Mouse (Mus musculus) brown adipose tissue, adult 24 weeks (tissue): ENCODE data around the gene Wscd1. TPM values are rescaled to one million over a fixed set of nuclear protein-coding genes. Genes with fewer than 3 reads are reported as not detected.

Experiments used
- H3K27ac ChIP-seq: fragments of 200-500 bp; replicated peaks from 2 replicates; pipeline ENCODE4 v1.5.1; 2012; ENCODE audit warnings: low read depth, mild to moderate bottlenecking, low read length
- H3K4me1 ChIP-seq: fragments of 200-500 bp; 2 replicates; pipeline ENCODE4 v1.6.1; 2012; ENCODE audit warnings: low read length, mixed read lengths; ENCODE audit not compliant: control insufficient read depth, insufficient read depth, insufficient read length
- H3K4me3 ChIP-seq: fragments of 200-500 bp; 2 replicates; pipeline ENCODE4 v1.5.1; 2012; ENCODE audit warnings: low read depth, mild to moderate bottlenecking, low read length, moderate library complexity; ENCODE audit not compliant: insufficient read depth
- polyA plus RNA-seq: library from polyadenylated mRNA; stranded (reverse); fragments of >200 nt; gene quantifications from 2 replicates; pipeline ENCODE4 v1.2.4, GENCODE M21; 2012; ENCODE audit not compliant: missing spikeins, insufficient read depth, insufficient read length

The Wscd1 gene
- polyA plus RNA-seq, 1 experiment: 1.0 TPM

DNA sequence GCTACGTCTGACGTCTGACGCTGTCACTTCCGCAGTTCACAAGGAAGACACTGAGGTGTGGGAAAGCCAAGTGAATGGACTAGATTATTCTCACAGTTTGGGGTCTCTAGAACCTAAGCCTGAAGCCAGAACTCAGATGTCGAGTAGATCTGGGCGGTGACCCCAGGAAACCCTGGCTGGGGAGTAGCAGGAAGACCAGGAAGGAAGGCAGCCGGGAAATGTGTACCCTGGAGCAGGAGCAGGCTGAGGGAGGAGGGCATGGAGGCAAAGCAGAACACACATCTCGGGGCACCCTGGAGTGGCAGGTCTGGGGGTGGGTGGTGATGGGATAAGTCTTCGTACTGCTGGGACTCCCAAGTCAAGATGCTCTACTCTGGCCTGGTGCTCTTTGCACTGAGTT is 11.3 kb downstream of the Wscd1 start:
- no peak overlapping the region for H3K4me3 ChIP-seq
- H3K27ac ChIP-seq: peak overlapping the region; percentile 56; the same call in 1 of the 2 replicates
- H3K4me1 ChIP-seq: peaks cover 14% of the 10 kb centered on the region

DNA sequence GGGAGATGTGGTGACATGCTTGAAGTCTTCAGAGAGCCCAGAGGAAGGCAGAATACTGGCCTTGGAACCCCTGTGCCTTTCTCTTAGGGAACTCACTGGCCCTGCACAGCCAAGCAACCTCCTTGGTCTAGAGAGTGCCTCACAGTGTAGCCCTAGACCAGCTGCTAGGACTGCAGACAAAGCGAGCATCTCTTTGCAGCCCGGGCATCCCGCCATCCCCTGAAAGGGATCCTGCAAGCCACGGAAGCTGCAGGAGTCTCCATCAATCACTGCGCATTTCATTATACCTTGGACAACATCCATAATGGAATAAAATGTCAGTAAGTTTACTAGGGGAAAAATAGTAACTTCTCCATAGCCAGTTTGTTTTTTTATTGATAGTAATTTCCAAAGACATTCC is 13.4 kb downstream of the Wscd1 start:
- Histone ChIP-seq H3K27ac (no peak overlapping the region), H3K4me3 (no peak overlapping the region), H3K4me1 (peaks cover 13% of the 10 kb centered on the region)

DNA sequence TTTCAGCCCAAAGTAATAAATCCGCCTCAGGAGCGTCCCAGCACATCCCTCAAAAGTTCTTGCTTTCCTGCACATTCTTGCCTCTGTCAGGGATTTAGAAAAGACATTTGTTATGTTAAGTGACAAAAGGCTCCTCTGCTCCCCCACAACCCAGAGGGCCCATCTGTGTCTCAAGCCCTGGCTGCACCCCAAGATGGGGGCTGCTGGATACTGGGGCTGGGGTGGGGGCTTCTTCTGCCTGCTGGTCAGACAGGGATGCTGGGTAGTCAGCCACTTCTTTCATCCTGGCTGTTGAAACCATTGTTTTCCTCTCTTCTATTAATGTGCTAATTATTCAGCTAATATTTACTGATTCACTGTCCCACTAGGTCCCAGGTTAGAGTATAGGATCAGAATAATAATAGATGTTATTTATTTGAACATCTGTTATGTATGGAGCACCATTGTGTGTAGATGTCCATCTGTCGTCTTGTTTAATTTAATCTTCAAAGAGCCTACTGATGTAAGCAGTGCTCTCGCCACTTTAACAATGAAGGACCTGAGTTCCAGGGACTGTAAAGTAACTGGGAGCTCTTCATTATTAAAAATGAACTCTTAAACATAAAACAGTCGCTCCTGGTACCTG is 14.0 kb downstream of the Wscd1 start:
- Histone ChIP-seq H3K27ac (no peak overlapping the region), H3K4me1 (peaks cover 13% of the 10 kb centered on the region), H3K4me3 (no peak overlapping the region)

- Histone ChIP-seq H3K4me3 (no peak overlapping the region), H3K27ac (no peak overlapping the region), H3K4me1 (peaks cover 13% of the 10 kb centered on the region)
These were observed 15.0 kb downstream of the Wscd1 start for GRCm38 (mm10) chr11:71764743-71765142.

DNA sequence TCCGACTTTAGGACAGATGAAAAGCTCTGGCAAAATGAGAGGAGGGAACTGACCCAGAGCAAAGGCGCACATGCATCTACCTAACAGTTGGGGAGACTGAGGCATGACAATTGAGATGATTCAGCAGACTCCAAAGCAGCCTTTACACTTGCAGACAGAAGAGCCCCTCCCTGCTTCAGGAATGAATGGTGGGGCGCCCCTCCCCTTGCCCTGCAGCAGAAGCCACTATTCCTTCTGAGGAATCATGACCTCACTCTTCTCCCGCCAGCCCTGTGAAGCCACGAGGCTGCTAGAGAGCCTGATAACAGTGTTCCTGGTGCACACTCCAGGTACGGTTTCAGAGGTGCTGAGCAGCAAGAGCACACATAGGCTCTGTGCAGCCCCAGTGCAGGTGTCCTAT is 15.6 kb downstream of the Wscd1 start:
- no peak overlapping the region for H3K27ac ChIP-seq
- H3K4me3 ChIP-seq: no peak overlapping the region
- H3K4me1 ChIP-seq: peaks cover 12% of the 10 kb centered on the region

GRCm38 (mm10) chr11:71766380-71766779 is 16.7 kb downstream of the Wscd1 start:
- Histone ChIP-seq H3K4me3 (no peak overlapping the region), H3K4me1 (peaks cover 5% of the 10 kb centered on the region), H3K27ac (no peak overlapping the region)

GRCm38 (mm10) chr11:71767726-71768125 is 18.0 kb downstream of the Wscd1 start:
- Histone ChIP-seq H3K27ac (no peak overlapping the region), H3K4me1 (peaks cover 10% of the 10 kb centered on the region), H3K4me3 (no peak overlapping the region)

DNA sequence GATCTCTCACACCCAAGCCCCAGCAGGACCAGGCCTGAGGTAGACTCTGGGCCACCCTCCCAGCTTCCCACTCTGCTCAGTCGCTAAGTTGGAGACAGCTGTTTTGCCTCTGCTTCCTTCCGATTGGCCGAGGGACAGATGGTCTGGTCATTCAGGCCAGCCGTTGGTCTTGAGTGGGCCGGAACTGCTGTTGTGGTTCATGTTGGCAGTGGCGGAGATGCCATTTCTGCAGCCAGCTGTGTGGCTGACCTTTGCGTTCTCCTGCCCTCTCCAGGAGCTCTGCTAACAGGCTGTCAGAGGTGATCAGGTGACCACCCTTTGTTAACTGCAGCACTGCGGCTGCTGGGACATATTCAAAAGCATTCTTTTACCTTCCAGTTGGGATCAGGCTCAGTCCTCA is 20.0 kb downstream of the Wscd1 start:
- Histone ChIP-seq H3K4me3 (no peak overlapping the region), H3K4me1 (peaks cover 9% of the 10 kb centered on the region), H3K27ac (no peak overlapping the region)

GRCm38 (mm10) chr11:71770479-71770878 is 20.8 kb downstream of the Wscd1 start:
- Histone ChIP-seq H3K4me1 (peaks cover 6% of the 10 kb centered on the region; the same call in 1 of the 2 replicates), H3K27ac (no peak overlapping the region)

GRCm38 (mm10) chr11:71771074-71771473 is 21.4 kb downstream of the Wscd1 start:
- Histone ChIP-seq H3K4me3 (no peak overlapping the region), H3K4me1 (peaks cover 5% of the 10 kb centered on the region; the same call in 1 of the 2 replicates), H3K27ac (no peak overlapping the region)

More at GRCm38 (mm10) chr11:71770479-71770878, 20.8 kb downstream of the Wscd1 start:
- no peak overlapping the region for H3K4me3 ChIP-seq

GRCm38 (mm10) chr11:71772056-71772455 is 22.3 kb downstream of the Wscd1 start:
- no peak overlapping the region for H3K4me3 ChIP-seq
- H3K27ac ChIP-seq: no peak overlapping the region
- peaks cover 5% of the 10 kb centered on the region; the same call in 1 of the 2 replicates for H3K4me1 ChIP-seq

DNA sequence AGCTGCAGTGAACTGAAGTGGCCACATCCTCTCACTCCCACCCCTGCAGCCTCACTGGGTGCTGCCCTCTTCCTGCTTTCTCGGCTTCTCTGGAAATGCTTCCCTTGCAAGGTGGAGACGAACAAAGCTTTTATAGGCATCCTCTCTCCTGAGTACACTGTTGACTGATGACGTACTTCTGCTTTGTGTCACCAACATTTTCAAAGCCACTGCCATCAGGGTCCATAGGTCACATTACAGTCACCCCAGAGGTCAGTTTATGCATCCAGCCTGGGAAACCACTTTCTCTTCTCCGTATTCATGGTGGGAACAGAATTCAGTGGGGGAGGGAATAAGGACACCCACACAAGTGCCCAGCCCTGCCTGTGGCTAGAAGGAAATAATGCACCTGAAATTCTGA is 23.1 kb downstream of the Wscd1 start:
- Histone ChIP-seq H3K4me1 (peaks cover 5% of the 10 kb centered on the region; the same call in 1 of the 2 replicates), H3K27ac (no peak overlapping the region), H3K4me3 (no peak overlapping the region)

- H3K27ac ChIP-seq: peak overlapping the region; percentile 25; the same call in 1 of the 2 replicates
These were observed 24.5 kb downstream of the Wscd1 start for GRCm38 (mm10) chr11:71773986-71774767.

GRCm38 (mm10) chr11:71775056-71775455 is 25.3 kb downstream of the Wscd1 start:
- peak overlapping the region; percentile 25; the same call in 1 of the 2 replicates for H3K27ac ChIP-seq
- no peak overlapping the region for H3K4me3 ChIP-seq
- peaks cover 5% of the 10 kb centered on the region; the same call in 1 of the 2 replicates for H3K4me1 ChIP-seq

More at GRCm38 (mm10) chr11:71773986-71774767, 24.5 kb downstream of the Wscd1 start:
- Histone ChIP-seq H3K4me1 (peaks cover 5% of the 10 kb centered on the region; the same call in 1 of the 2 replicates), H3K4me3 (no peak overlapping the region)

- H3K4me1 ChIP-seq: no peaks in the 10 kb centered on the region
- no peak overlapping the region for H3K4me3 ChIP-seq
- no peak overlapping the region for H3K27ac ChIP-seq
These were observed 29.9 kb downstream of the Wscd1 start for GRCm38 (mm10) chr11:71779642-71780041.
